Mouse (Mus musculus) midbrain, embryonic 13.5 days (tissue): Measurements from ENCODE around the gene Olfr141. TPM values are rescaled to one million over a fixed set of nuclear protein-coding genes. Genes with fewer than 3 reads are reported as not detected.

Experiments used
- ATAC-seq: fragments of 200-750 bp; cut with Nextera tagmentation; 2 replicates; pipeline ENCODE4 v1.8.0; 2017; ENCODE audit warnings: mild to moderate bottlenecking, moderate TSS enrichment, moderate library complexity
- H3K27ac ChIP-seq: fragments of 300-500 bp; sonication (generic); 2 replicates; pipeline ENCODE4 v1.5.1; 2015; ENCODE audit warnings: inconsistent platforms, mild to moderate bottlenecking, moderate library complexity
- H3K27me3 ChIP-seq: fragments of 300-500 bp; sonication (generic); 2 replicates; pipeline ENCODE4 v1.6.1; 2015; ENCODE audit warnings: mild to moderate bottlenecking, inconsistent platforms
- H3K36me3 ChIP-seq: fragments of 300-500 bp; sonication (generic); 2 replicates; pipeline ENCODE4 v1.6.1; 2015; ENCODE audit warnings: mild to moderate bottlenecking, inconsistent platforms
- H3K4me1 ChIP-seq: fragments of 300-500 bp; sonication (generic); replicated peaks from 2 replicates; pipeline ENCODE4 v1.6.1; 2015; ENCODE audit warnings: inconsistent platforms
- H3K4me2 ChIP-seq: fragments of 300-500 bp; sonication (generic); replicated peaks from 2 replicates; pipeline ENCODE4 v1.6.1; 2015; ENCODE audit warnings: moderate library complexity, mild to moderate bottlenecking, inconsistent platforms
- H3K4me3 ChIP-seq: fragments of 300-500 bp; sonication (generic); replicated peaks from 2 replicates; pipeline ENCODE4 v1.5.1; 2015; ENCODE audit warnings: mild to moderate bottlenecking, inconsistent platforms
- H3K9ac ChIP-seq: fragments of 300-500 bp; sonication (generic); replicated peaks from 2 replicates; pipeline ENCODE4 v1.6.1; 2015; ENCODE audit warnings: mild to moderate bottlenecking, inconsistent platforms
- H3K9me3 ChIP-seq: fragments of 300-500 bp; sonication (generic); 2 replicates; pipeline ENCODE4 v1.6.1; 2016; ENCODE audit warnings: mild to moderate bottlenecking, inconsistent platforms
- WGBS: fragments of 180-500 bp; shearing (Covaris S2); methylation state at CpG from one replicate; pipeline ENCODE4 v1.1.7; 2015; 5-methylcytosine and 5-hydroxymethylcytosine counted together
- polyA plus RNA-seq: library from polyadenylated mRNA; unstranded; fragments of >200 nt; fragmentation: Nextera tagmentation; extraction: Ambion mirVana; gene quantifications from 2 replicates; pipeline ENCODE4 v1.2.1, GENCODE M21; 2015

Olfr141 gene
- polyA plus RNA-seq: not detected in 2 replicates

- no peaks in the 10 kb centered on the region for H3K27me3 ChIP-seq
- H3K9ac ChIP-seq: no peak within 1 kb of the TSS
- H3K4me1 ChIP-seq: no peaks in the 10 kb centered on the region
- no peak within 1 kb of the TSS for H3K4me3 ChIP-seq
- H3K27ac ChIP-seq: no peak within 1 kb of the TSS
- H3K9me3 ChIP-seq: no peaks in the 10 kb centered on the region
- H3K36me3 ChIP-seq: no peaks in the 10 kb centered on the region
- no peak within 1 kb of the TSS for H3K4me2 ChIP-seq
- ATAC-seq: no peak
Observed at GRCm38 (mm10) chr2:86809918-86810317, at the start of gene Olfr141. Gene Olfr141, minus strand, starts transcription at chr2:86810018.

GRCm38 (mm10) chr2:86851596-86851995 is 41.8 kb upstream of the Olfr141 start, which contains the start of gene Olfr1095:
Gene Olfr1095, minus strand, starts transcription at chr2:86851696.
- 94% methylated on average over 3 of the region's 3 CpGs for WGBS
- Histone ChIP-seq H3K9ac (no peak within 1 kb of the TSS), H3K9me3 (no peaks in the 10 kb centered on the region), H3K4me1 (no peaks in the 10 kb centered on the region), H3K27ac (no peak within 1 kb of the TSS), H3K4me3 (no peak within 1 kb of the TSS), H3K36me3 (no peaks in the 10 kb centered on the region), H3K27me3 (no peaks in the 10 kb centered on the region), H3K4me2 (no peak within 1 kb of the TSS)
- no peak for ATAC-seq

- Histone ChIP-seq H3K9ac (no peak within 1 kb of the TSS), H3K9me3 (no peaks in the 10 kb centered on the region), H3K36me3 (no peaks in the 10 kb centered on the region), H3K4me2 (no peak within 1 kb of the TSS), H3K4me3 (no peak within 1 kb of the TSS), H3K4me1 (no peaks in the 10 kb centered on the region), H3K27me3 (no peaks in the 10 kb centered on the region), H3K27ac (no peak within 1 kb of the TSS)
- ATAC-seq: no peak
Observed at GRCm38 (mm10) chr2:86824363-86824762, 14.5 kb upstream of the Olfr141 start, which contains the start of gene Olfr1094. Gene Olfr1094, plus strand, starts transcription at chr2:86824663.

GRCm38 (mm10) chr2:86782179-86782578 is 27.6 kb downstream of the Olfr141 start, which contains the start of gene Olfr1093:
Gene Olfr1093, plus strand, starts transcription at chr2:86782479.
- H3K36me3 ChIP-seq: no peaks in the 10 kb centered on the region
- H3K27me3 ChIP-seq: no peaks in the 10 kb centered on the region
- H3K4me2 ChIP-seq: no peak within 1 kb of the TSS
- H3K9ac ChIP-seq: no peak within 1 kb of the TSS
- ATAC-seq: no peak
- no peak within 1 kb of the TSS for H3K27ac ChIP-seq
- 85% methylated on average over 2 of the region's 2 CpGs for WGBS
- H3K4me1 ChIP-seq: no peaks in the 10 kb centered on the region
- H3K9me3 ChIP-seq: no peaks in the 10 kb centered on the region
- no peak within 1 kb of the TSS for H3K4me3 ChIP-seq

GRCm38 (mm10) chr2:86761050-86761449 is 48.8 kb downstream of the Olfr141 start:
- H3K4me3 ChIP-seq: no peak overlapping the region
- no peak overlapping the region for H3K4me2 ChIP-seq
- no peaks in the 10 kb centered on the region for H3K36me3 ChIP-seq
- H3K4me1 ChIP-seq: no peaks in the 10 kb centered on the region
- no peaks in the 10 kb centered on the region for H3K9me3 ChIP-seq
- no peaks in the 10 kb centered on the region for H3K27me3 ChIP-seq
- H3K27ac ChIP-seq: no peak overlapping the region
- no peak for ATAC-seq
- WGBS: 94% methylated on average over 6 of the region's 6 CpGs
- H3K9ac ChIP-seq: no peak overlapping the region

GRCm38 (mm10) chr2:86758893-86759292 is 50.9 kb downstream of the Olfr141 start, which contains the start of gene Olfr1090:
Gene Olfr1090, minus strand, starts transcription at chr2:86758993.
- Histone ChIP-seq H3K9me3 (no peaks in the 10 kb centered on the region), H3K9ac (no peak within 1 kb of the TSS), H3K4me2 (no peak within 1 kb of the TSS), H3K36me3 (no peaks in the 10 kb centered on the region), H3K4me3 (no peak within 1 kb of the TSS), H3K4me1 (no peaks in the 10 kb centered on the region), H3K27me3 (no peaks in the 10 kb centered on the region), H3K27ac (no peak within 1 kb of the TSS)
- 90% methylated on average over 1 of the region's 1 CpGs for WGBS
- ATAC-seq: no peak

Other genes starting within 250 kb of the Olfr141 start
- gene Olfr1082, start 211.1 kb downstream of the Olfr141 start, polyA plus RNA-seq: not detected in 2 replicates
- not detected in 2 replicates for gene Olfr1084, start 170.3 kb downstream of the Olfr141 start, polyA plus RNA-seq
- gene Olfr1085, start 148.0 kb downstream of the Olfr141 start, polyA plus RNA-seq: not detected in 2 replicates
- gene Olfr1086, start 129.9 kb downstream of the Olfr141 start, polyA plus RNA-seq: not detected in 2 replicates
- gene Olfr1087, start 111.6 kb downstream of the Olfr141 start, polyA plus RNA-seq: not detected in 2 replicates
- gene Olfr1089, start 76.3 kb downstream of the Olfr141 start, polyA plus RNA-seq: not detected in 2 replicates
- not detected in 2 replicates for gene Olfr1090, start 51.0 kb downstream of the Olfr141 start, polyA plus RNA-seq
- gene Olfr1093, start 27.5 kb downstream of the Olfr141 start, polyA plus RNA-seq: not detected in 2 replicates
- gene Olfr1094, start 14.6 kb upstream of the Olfr141 start, polyA plus RNA-seq: not detected in 2 replicates
- gene Olfr1095, start 41.7 kb upstream of the Olfr141 start, polyA plus RNA-seq: not detected in 2 replicates
- not detected in 2 replicates for gene Gm13723, start 64.8 kb upstream of the Olfr141 start, polyA plus RNA-seq
- gene Olfr1097, start 82.2 kb upstream of the Olfr141 start, polyA plus RNA-seq: not detected in 2 replicates
- gene Olfr1098, start 114.5 kb upstream of the Olfr141 start, polyA plus RNA-seq: not detected in 2 replicates
- not detected in 2 replicates for gene Olfr1099, start 150.7 kb upstream of the Olfr141 start, polyA plus RNA-seq
- gene Olfr1100, start 169.9 kb upstream of the Olfr141 start, polyA plus RNA-seq: not detected in 2 replicates
- not detected in 2 replicates for gene Olfr1101, start 181.2 kb upstream of the Olfr141 start, polyA plus RNA-seq
- gene Olfr1102, start 188.4 kb upstream of the Olfr141 start, polyA plus RNA-seq: not detected in 2 replicates
- not detected in 2 replicates for gene Olfr1104, start 217.1 kb upstream of the Olfr141 start, polyA plus RNA-seq
- not detected in 2 replicates for gene Olfr1105, start 226.5 kb upstream of the Olfr141 start, polyA plus RNA-seq
- not detected in 2 replicates for gene Olfr1106, start 242.3 kb upstream of the Olfr141 start, polyA plus RNA-seq